8 mouse cellular contexts compared by ENCODE assay signal in genomic region chr10:120124801-120125464, GRCm38 (mm10). TPM values are rescaled to one million over a fixed set of nuclear protein-coding genes. Genes with fewer than 3 reads are reported as not detected.
DNase-seq lines count a peak whose midpoint lies in the region; ATAC-seq and TF ChIP-seq lines count a peak whose summit lies in the region.

No protein-coding gene starts in this region.

- H3K9me3 ChIP-seq in liver, embryonic 16.5 days (replicated peaks; ENCODE audit: control insufficient read depth, low read length): no peaks in the 10 kb centered on the region

- H3K36me3 ChIP-seq in C2C12 (ENCODE audit: control insufficient read depth, insufficient read depth): no peaks in the 10 kb centered on the region
- no peaks in the 10 kb centered on the region for H3K36me3 ChIP-seq in liver, embryonic 16.5 days (ENCODE audit: control insufficient read depth, insufficient read depth)

- H3ac ChIP-seq in C2C12 (ENCODE audit: control insufficient read depth, insufficient read length, low read depth): no peak overlapping the region

- H3K79me2 ChIP-seq in C2C12 (ENCODE audit: control insufficient read depth, insufficient read depth): no peaks in the 10 kb centered on the region

- no peak overlapping the region for H3K4me3 ChIP-seq in C2C12 (ENCODE audit: insufficient read depth, poor library complexity, severe bottlenecking)
- H3K4me3 ChIP-seq in liver, embryonic 16.5 days (ENCODE audit: low read depth, low read length): no peak overlapping the region

- WGBS in liver, embryonic 16.5 days (ENCODE audit: insufficient replicate concordance): 41% methylated on average over 7 of the region's 7 CpGs

- no peaks in the 10 kb centered on the region for H3K4me1 ChIP-seq in liver, embryonic 16.5 days (ENCODE audit: control insufficient read depth, low read depth, low read length)

- peak; percentile 67 for ATAC-seq in liver, embryonic 16.5 days (ENCODE audit: low read depth)

- H3K79me3 ChIP-seq in C2C12 (ENCODE audit: low read depth): no peaks in the 10 kb centered on the region

- TF ChIP-seq CTCF in C2C12 (IDR thresholded peaks at IDR 0.05; ENCODE audit: control insufficient read depth, insufficient read depth, insufficient read length): peak; percentile 56

- no peak overlapping the region for H3K9ac ChIP-seq in liver, embryonic 16.5 days (ENCODE audit: low read depth, low read length)

- no peak overlapping the region for H3K4me2 ChIP-seq in liver, embryonic 16.5 days (ENCODE audit: low read depth, low read length)

- H3K27me3 ChIP-seq in C2C12 (ENCODE audit: control insufficient read depth, insufficient read depth, insufficient read length): peaks cover 11% of the 10 kb centered on the region
- no peaks in the 10 kb centered on the region for H3K27me3 ChIP-seq in liver, embryonic 16.5 days (ENCODE audit: control insufficient read depth, insufficient read depth, low read depth, low read length)

- peak; percentile 84 to 87 for DNase-seq in adrenal gland, adult 18-20 months (ENCODE audit: low spot score in 2 of 2)
- DNase-seq in embryo, embryonic 10 days (ENCODE audit: low spot score): peak; percentile 89
- peak; percentile 67 to 79 for DNase-seq in gastrocnemius, postnatal 4 days (ENCODE audit: low spot score in 2 of 2)
- peak; percentile 81 to 92 for DNase-seq in kidney, postnatal 36 days
- peak; percentile 68 for DNase-seq in retina, adult 2 months (ENCODE audit: low read depth, low spot score)
- peak; percentile 88 for DNase-seq in thymus, postnatal 25 days

- no peak overlapping the region for H3K27ac ChIP-seq in liver, embryonic 16.5 days (ENCODE audit: low read length)

TF ChIP-seq in C2C12, 6 proteins besides CTCF, POLR2A, EP300 and RAD21:
- TF ChIP-seq CEBPB (IDR thresholded peaks at IDR 0.05; ENCODE audit: low read depth): no peak
- TF ChIP-seq USF1 (IDR thresholded peaks at IDR 0.05; ENCODE audit: low read depth): no peak
- no peak for TF ChIP-seq MYOD1 (IDR thresholded peaks at IDR 0.05; ENCODE audit: control insufficient read depth, insufficient read length, low read depth)
- TF ChIP-seq MAX (IDR thresholded peaks at IDR 0.05): no peak
- TF ChIP-seq FOSL1 (IDR thresholded peaks at IDR 0.05; ENCODE audit: insufficient read depth, low read length, poor library complexity, severe bottlenecking): no peak
- TF ChIP-seq MYOG (IDR thresholded peaks at IDR 0.05; ENCODE audit: control insufficient read depth, extremely low read depth, insufficient read length): no peak

RNA-seq across cellular contexts. Expression of gene Helb, which starts 12.1 kb away (rescaled TPM):
- polyA plus RNA-seq in C2C12 (2012; fragmentation: generic; extraction: Trizol): 4.4 TPM
- 1 to 10 TPM; 5.1 to 6.0 TPM for total RNA-seq in adrenal gland, adult 18-20 months (2021)
- total RNA-seq in gastrocnemius, postnatal 4 days (2021): 1 to 10 TPM; 6.2 to 8.1 TPM
- 7.4 and 7.7 TPM in 2 replicates for polyA plus RNA-seq in liver, embryonic 16.5 days (2015; fragmentation: Nextera tagmentation; extraction: Ambion mirVana)
